Mouse (Mus musculus) cerebellum, adult 2 months (tissue): Measurements from ENCODE around the gene Gstm4. TPM values are rescaled to one million over a fixed set of nuclear protein-coding genes. Genes with fewer than 3 reads are reported as not detected.

Source experiments
- DNase-seq, 2 experiments: peaks; one replicate each; pipeline ENCODE4 v3.0.0; 2021
- H3K27ac ChIP-seq: fragments of 200-500 bp; 2 replicates; pipeline ENCODE4 v1.5.1; 2012; ENCODE audit warnings: low read length, control low read depth, inconsistent platforms; ENCODE audit not compliant: insufficient read depth
- H3K27me3 ChIP-seq: fragments of 200-500 bp; 2 replicates; pipeline ENCODE4 v1.6.1; 2012; ENCODE audit warnings: inconsistent platforms, mild to moderate bottlenecking, low read length, moderate library complexity; ENCODE audit not compliant: control insufficient read depth, insufficient read depth
- H3K4me1 ChIP-seq: fragments of 200-500 bp; 2 replicates; pipeline ENCODE4 v1.6.1; 2011; ENCODE audit warnings: low read length; ENCODE audit not compliant: control insufficient read depth, insufficient read depth
- H3K4me3 ChIP-seq: fragments of 200-500 bp; replicated peaks from 2 replicates; pipeline ENCODE3; 2011; ENCODE audit warnings: mild to moderate bottlenecking, low read depth, low read length, control low read depth; ENCODE audit not compliant: insufficient read depth
- CTCF ChIP-seq: fragments of 200-500 bp; IDR thresholded peaks from 2 replicates; pipeline ENCODE4 v1.5.1; 2011; ENCODE audit warnings: low read depth, mild to moderate bottlenecking, control low read depth, low read length, moderate library complexity, borderline replicate concordance; ENCODE audit not compliant: insufficient read depth
- POLR2A ChIP-seq: fragments of 200-500 bp; IDR thresholded peaks from 2 replicates; pipeline ENCODE4 v1.6.1; 2011; ENCODE audit warnings: low read length, control low read depth, borderline replicate concordance; ENCODE audit not compliant: insufficient read depth
- whole genome bisulfite sequencing: fragments of 180-500 bp; shearing (Covaris S2); methylation state at CpG from one replicate; pipeline ENCODE4 v1.1.7; 2018; 5-methylcytosine and 5-hydroxymethylcytosine counted together
- polyA plus RNA-seq: library from polyadenylated mRNA; depleted of rRNA; stranded (reverse); fragments of >200 nt; gene quantifications from 2 replicates; pipeline ENCODE4 v1.2.3, GENCODE M21; 2012

Gstm4 gene
- polyA plus RNA-seq, 1 experiment: 11.8 TPM

DNA sequence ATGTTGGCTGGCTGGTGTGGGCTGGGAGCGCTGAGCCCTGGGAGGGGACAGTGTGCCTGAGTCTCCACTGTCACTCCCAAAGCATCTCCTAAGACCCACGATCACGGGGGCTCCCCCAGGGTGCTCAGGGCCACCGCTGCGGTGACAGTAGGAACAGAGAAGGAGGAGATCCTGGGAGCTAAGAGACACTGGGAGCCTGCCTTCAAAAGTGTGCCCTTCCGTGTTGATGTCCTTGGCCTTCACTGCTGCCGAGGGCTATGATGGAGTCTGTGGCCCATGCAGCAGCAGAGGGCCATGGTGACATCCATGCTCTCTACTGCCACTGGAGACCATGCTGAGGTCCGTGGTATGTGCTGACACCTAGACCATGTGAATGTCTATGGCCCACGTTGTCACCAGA lies 20.9 kb upstream of the Gstm4 start:
- H3K4me1 ChIP-seq: no peaks in the 10 kb centered on the region
- no peak for DNase-seq
- no peak overlapping the region for H3K4me3 ChIP-seq
- TF ChIP-seq CTCF: no peak
- TF ChIP-seq POLR2A: no peak
- WGBS: 69% methylated on average over 9 of the region's 9 CpGs
- H3K27ac ChIP-seq: no peak overlapping the region
- H3K27me3 ChIP-seq: no peaks in the 10 kb centered on the region

GRCm38 (mm10) chr3:108064672-108065071 lies 20.0 kb upstream of the Gstm4 start:
- Histone ChIP-seq H3K4me3 (no peak overlapping the region), H3K27ac (no peak overlapping the region), H3K4me1 (no peaks in the 10 kb centered on the region), H3K27me3 (no peaks in the 10 kb centered on the region)
- TF ChIP-seq POLR2A: no peak
- TF ChIP-seq CTCF: no peak
- DNase-seq: no peak
- WGBS: 66% methylated on average over 4 of the region's 4 CpGs

DNA sequence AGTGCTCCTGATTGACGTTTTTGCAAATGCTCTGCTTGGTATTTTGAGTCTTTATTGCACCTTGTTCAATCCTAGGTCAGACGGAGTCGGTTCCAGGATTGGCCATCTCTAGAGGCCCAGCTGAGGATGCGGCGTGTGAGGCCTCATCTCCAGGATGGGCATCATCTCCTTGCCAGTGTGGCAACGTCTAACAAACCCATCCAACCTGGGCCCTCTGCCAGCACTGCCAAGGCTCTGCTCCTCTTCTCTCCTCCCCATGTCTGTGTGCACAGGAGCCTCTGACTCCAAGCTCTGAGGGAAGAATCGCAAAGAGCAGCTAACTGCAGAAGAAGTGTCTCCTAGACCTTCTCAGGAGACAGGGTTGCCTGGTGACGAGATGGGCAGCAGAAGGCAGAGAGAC lies 18.0 kb upstream of the Gstm4 start:
- TF ChIP-seq POLR2A (no peak), CTCF (no peak)
- H3K4me1 ChIP-seq: no peaks in the 10 kb centered on the region
- no peak overlapping the region for H3K4me3 ChIP-seq
- WGBS: 43% methylated on average over 8 of the region's 8 CpGs
- peak in 1 of 2 experiments; percentile 6 for DNase-seq
- H3K27me3 ChIP-seq: no peaks in the 10 kb centered on the region
- H3K27ac ChIP-seq: no peak overlapping the region

DNA sequence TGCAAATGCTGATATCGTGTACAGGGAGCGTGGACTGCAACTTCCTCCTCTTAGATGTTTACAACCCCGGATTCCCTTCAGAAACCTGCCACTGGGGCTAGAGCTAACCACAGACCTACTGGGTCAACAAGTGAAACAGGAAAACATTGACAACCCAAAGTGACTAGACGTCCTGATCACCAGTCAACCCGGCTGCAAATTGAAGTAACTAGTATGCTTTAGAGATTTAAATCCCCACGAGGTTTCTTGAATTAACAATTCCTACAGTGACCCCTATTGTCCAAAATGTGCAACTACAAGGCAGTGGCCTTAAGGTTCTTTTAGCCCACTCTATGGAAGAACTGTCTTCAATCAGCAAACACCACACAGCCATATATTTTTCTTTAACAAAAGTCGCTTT lies 16.7 kb upstream of the Gstm4 start:
- 22% methylated on average over 7 of the region's 7 CpGs for WGBS
- DNase-seq: no peak
- no peak overlapping the region for H3K27ac ChIP-seq
- H3K27me3 ChIP-seq: no peaks in the 10 kb centered on the region
- no peaks in the 10 kb centered on the region for H3K4me1 ChIP-seq
- TF ChIP-seq POLR2A (no peak), CTCF (peak; percentile 38; the same call in 1 of the 2 replicates)
- H3K4me3 ChIP-seq: no peak overlapping the region

GRCm38 (mm10) chr3:108050493-108050892 lies 5.8 kb upstream of the Gstm4 start:
- no peak for DNase-seq
- WGBS: 88% methylated on average over 5 of the region's 5 CpGs
- no peak for TF ChIP-seq POLR2A
- no peak for TF ChIP-seq CTCF
- Histone ChIP-seq H3K27ac (no peak overlapping the region), H3K27me3 (no peaks in the 10 kb centered on the region), H3K4me1 (no peaks in the 10 kb centered on the region), H3K4me3 (no peak overlapping the region)

GRCm38 (mm10) chr3:108048306-108048705 lies 3.6 kb upstream of the Gstm4 start:
- no peak for DNase-seq
- Histone ChIP-seq H3K4me1 (no peaks in the 10 kb centered on the region), H3K4me3 (no peak overlapping the region), H3K27me3 (no peaks in the 10 kb centered on the region), H3K27ac (no peak overlapping the region)
- 34% methylated on average over 3 of the region's 3 CpGs for WGBS
- TF ChIP-seq POLR2A: no peak
- no peak for TF ChIP-seq CTCF

GRCm38 (mm10) chr3:108046944-108047655 lies 2.4 kb upstream of the Gstm4 start:
- Histone ChIP-seq H3K27ac (no peak overlapping the region), H3K4me3 (no peak overlapping the region), H3K27me3 (no peaks in the 10 kb centered on the region), H3K4me1 (no peaks in the 10 kb centered on the region)
- no peak for DNase-seq
- 94% methylated on average over 2 of the region's 2 CpGs for WGBS
- no peak for TF ChIP-seq CTCF
- no peak for TF ChIP-seq POLR2A

GRCm38 (mm10) chr3:108033156-108033555 lies 11.5 kb downstream of the Gstm4 start:
- no peak for DNase-seq
- Histone ChIP-seq H3K4me1 (no peaks in the 10 kb centered on the region), H3K4me3 (no peak overlapping the region), H3K27ac (no peak overlapping the region), H3K27me3 (no peaks in the 10 kb centered on the region)
- 16% methylated on average over 5 of the region's 5 CpGs for WGBS
- TF ChIP-seq POLR2A: no peak
- no peak for TF ChIP-seq CTCF

DNA sequence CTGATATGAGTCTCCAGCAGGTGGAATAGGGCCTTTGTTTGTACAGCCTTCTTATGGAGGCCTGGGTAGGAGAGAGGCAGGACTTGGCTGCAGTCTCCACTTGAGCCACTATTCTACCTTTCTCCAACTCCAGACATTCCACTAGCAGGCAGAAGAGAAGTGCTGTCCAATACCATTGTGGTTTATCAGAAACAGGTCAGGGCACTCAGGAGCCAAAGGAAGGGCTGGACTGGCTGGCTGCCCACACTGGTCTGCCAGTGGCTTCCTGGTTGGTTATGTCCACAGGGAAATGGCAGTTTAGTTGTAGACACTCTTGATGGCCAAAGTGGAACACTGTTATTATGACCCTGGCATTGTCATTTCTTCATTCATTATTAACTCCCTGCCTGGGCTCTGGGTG lies 12.6 kb downstream of the Gstm4 start:
- DNase-seq: no peak

More for the DNA sequence above, 12.6 kb downstream of the Gstm4 start:
- no peak overlapping the region for H3K27ac ChIP-seq
- no peaks in the 10 kb centered on the region for H3K4me1 ChIP-seq
- H3K4me3 ChIP-seq: no peak overlapping the region
- TF ChIP-seq CTCF (no peak), POLR2A (no peak)
- no peaks in the 10 kb centered on the region for H3K27me3 ChIP-seq
